Mouse (Mus musculus) bone marrow macrophage, adult 2 months (primary cell): ENCODE measurements at regions not wholly inside any gene's neighbourhood (a gene's known extent, or its start where the extent isn't known, plus 50 kb on each side); places are given as distances from the start of the nearest gene placed in this dataset.
"Not testable (repeated sequence)": the region's sequence is repeated elsewhere in the genome, so short reads cannot be mapped to it uniquely, and the experiment has no call there.

Experiments
- H3K27ac ChIP-seq: 2 replicates; pipeline ENCODE4 v1.5.1; 2012; ENCODE audit warnings: low read depth, low read length; ENCODE audit not compliant: insufficient read depth
- H3K4me1 ChIP-seq: 2 replicates; pipeline ENCODE4 v1.6.1; 2012; ENCODE audit warnings: low read length; ENCODE audit not compliant: control insufficient read depth, insufficient read depth
- H3K4me3 ChIP-seq: 2 replicates; pipeline ENCODE4 v1.5.1; 2012; ENCODE audit warnings: mild to moderate bottlenecking, low read length, moderate library complexity; ENCODE audit not compliant: insufficient read depth
- CTCF ChIP-seq: IDR thresholded peaks from 2 replicates; pipeline ENCODE4 v1.5.1; 2012; ENCODE audit warnings: low read depth, mild to moderate bottlenecking, low read length, moderate library complexity
- POLR2A ChIP-seq: IDR thresholded peaks from 2 replicates; pipeline ENCODE4 v1.6.1; 2012; ENCODE audit warnings: mild to moderate bottlenecking, low read depth, low read length, borderline replicate concordance

DNA sequence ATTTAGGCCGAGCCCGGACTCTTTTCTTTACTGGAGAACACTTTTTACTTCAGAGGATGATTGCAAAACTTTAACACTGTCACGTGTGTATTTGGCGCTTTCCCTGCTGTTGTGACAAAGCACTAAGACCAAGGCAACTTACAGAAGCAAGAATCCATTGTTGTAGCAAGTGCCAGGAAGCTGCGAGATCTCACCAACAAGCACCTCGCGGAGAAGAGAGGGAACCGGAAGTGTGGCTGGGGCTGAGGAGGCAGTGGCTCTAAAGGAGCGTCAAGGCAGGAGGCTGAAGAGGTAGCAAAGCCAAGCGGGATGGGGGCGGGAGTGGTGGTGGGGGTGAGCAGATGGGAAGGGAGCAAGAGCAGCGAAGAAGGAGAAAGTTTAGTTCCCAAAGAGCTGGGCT lies 121.7 kb upstream of the Ubl3 start:
- no peak overlapping the region for H3K27ac ChIP-seq
- TF ChIP-seq POLR2A (no peak), CTCF (no peak)
- H3K4me3 ChIP-seq: no peak overlapping the region
- peaks cover 7% of the 10 kb centered on the region for H3K4me1 ChIP-seq

DNA sequence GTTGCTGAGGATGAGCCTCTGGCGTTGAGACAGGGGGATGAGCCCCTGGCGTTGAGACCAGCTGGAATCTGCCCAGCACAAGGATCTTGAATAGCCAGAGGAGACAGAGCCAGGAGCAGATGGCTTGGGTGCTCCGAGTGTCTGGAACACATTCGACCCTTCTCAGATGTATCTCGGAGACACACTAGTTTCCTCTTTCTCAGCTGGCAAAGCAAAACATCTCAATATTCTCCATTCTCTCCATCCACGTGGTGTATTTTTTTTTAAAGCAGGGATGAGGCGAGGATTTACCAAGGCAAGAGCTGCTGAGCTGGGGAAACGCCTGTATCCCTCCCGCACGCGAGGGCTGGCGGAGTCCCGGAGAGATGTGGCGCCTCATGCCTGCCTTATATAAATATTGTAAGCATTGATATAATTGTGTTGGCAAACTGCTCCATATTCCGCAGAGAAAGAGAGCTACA lies 109.7 kb upstream of the Ubl3 start:
- Histone ChIP-seq H3K4me3 (no peak overlapping the region), H3K27ac (no peak overlapping the region), H3K4me1 (no peaks in the 10 kb centered on the region)
- TF ChIP-seq CTCF (no peak), POLR2A (no peak)

- Histone ChIP-seq H3K4me3 (no peak overlapping the region), H3K27ac (no peak overlapping the region), H3K4me1 (no peaks in the 10 kb centered on the region)
- peak; percentile 51 for TF ChIP-seq CTCF
- no peak for TF ChIP-seq POLR2A
These were observed 108.5 kb upstream of the Ubl3 start for GRCm38 (mm10) chr5:148661120-148661519.

- Histone ChIP-seq H3K4me1 (peaks cover 5% of the 10 kb centered on the region), H3K4me3 (no peak overlapping the region), H3K27ac (no peak overlapping the region)
- no peak for TF ChIP-seq CTCF
- no peak for TF ChIP-seq POLR2A
These were observed 105.5 kb upstream of the Ubl3 start for GRCm38 (mm10) chr5:148657936-148658640.

- peak overlapping the region; percentile 52 for H3K27ac ChIP-seq
- peak overlapping the region; percentile 26 for H3K4me3 ChIP-seq
- TF ChIP-seq POLR2A (no peak), CTCF (no peak)
- peaks cover 37% of the 10 kb centered on the region for H3K4me1 ChIP-seq
These were observed 100.1 kb upstream of the Ubl3 start for GRCm38 (mm10) chr5:148652525-148653243.

GRCm38 (mm10) chr5:148651736-148652135 lies 99.1 kb upstream of the Ubl3 start:
- Histone ChIP-seq H3K27ac (no peak overlapping the region), H3K4me3 (no peak overlapping the region), H3K4me1 (peaks cover 45% of the 10 kb centered on the region)
- TF ChIP-seq CTCF (no peak), POLR2A (no peak)

GRCm38 (mm10) chr5:148649573-148649972 lies 97.0 kb upstream of the Ubl3 start:
- peaks cover 46% of the 10 kb centered on the region for H3K4me1 ChIP-seq
- not testable (repeated sequence) for H3K27ac ChIP-seq, H3K4me3 ChIP-seq

DNA sequence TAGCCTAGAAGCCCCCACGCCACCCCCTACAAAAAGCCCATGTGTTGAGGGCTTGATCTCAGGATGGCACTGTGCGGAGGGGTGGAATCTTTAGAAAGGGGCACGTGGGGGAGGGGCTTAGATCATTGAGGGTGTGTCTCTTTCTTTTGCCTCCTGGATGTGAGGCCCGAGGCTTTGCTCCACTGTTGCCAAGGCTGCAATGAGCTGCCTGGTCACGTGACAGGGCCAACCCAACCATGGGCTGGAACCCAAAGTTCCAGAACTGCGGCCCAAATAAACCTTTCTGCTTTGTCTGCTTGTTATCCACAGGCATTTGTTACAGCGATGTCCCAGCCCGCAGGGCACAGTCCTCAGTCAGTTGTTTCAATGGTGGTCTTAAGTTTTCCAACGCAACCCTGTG lies 96.5 kb upstream of the Ubl3 start:
- H3K4me3 ChIP-seq: no peak overlapping the region
- TF ChIP-seq CTCF: no peak
- no peak for TF ChIP-seq POLR2A
- H3K27ac ChIP-seq: no peak overlapping the region
- peaks cover 46% of the 10 kb centered on the region for H3K4me1 ChIP-seq

GRCm38 (mm10) chr5:148647644-148648043 lies 95.1 kb upstream of the Ubl3 start:
- Histone ChIP-seq H3K27ac (no peak overlapping the region), H3K4me1 (peaks cover 38% of the 10 kb centered on the region), H3K4me3 (no peak overlapping the region)
- TF ChIP-seq POLR2A (no peak), CTCF (no peak)

DNA sequence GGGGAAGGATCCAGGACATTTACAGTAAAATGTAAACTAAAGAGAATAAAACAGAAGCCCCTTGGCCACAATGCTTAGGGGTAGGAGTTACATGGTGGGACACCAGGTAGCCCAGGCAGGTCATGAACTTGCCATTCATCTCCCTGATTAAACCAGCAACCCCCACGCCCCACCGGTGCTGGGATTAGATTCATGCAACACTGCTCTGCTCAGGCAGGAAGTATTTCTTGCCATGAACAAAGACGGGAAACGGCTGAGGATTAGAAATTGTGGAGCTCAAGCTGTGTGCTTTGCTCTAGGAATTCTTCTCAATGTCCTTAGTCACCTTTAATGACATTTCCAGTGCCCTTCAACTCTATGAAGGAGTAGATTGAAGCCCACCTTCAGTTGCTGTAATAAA lies 93.2 kb upstream of the Ubl3 start:
- TF ChIP-seq CTCF (no peak), POLR2A (no peak)
- Histone ChIP-seq H3K4me1 (peaks cover 23% of the 10 kb centered on the region), H3K4me3 (no peak overlapping the region), H3K27ac (no peak overlapping the region)

- H3K4me1 ChIP-seq: peaks cover 23% of the 10 kb centered on the region
- H3K4me3 ChIP-seq: no peak overlapping the region
- no peak overlapping the region for H3K27ac ChIP-seq
- TF ChIP-seq CTCF (no peak), POLR2A (no peak)
These were observed 92.6 kb upstream of the Ubl3 start for GRCm38 (mm10) chr5:148645191-148645681.
